In genomic region chr16:37962696-37963095, GRCm38 (mm10) we compare ENCODE assay signal across 2 mouse cellular contexts. TPM values are rescaled to one million over a fixed set of nuclear protein-coding genes. Genes with fewer than 3 reads are reported as not detected.
"Had no signal": no experiment of that assay in that cellular context is flagged by ENCODE, and none has a peak within 500 bp of the region (broad histone marks: within the 10 kb centered on the region; RNA-seq: fewer than 3 reads in every experiment).

No protein-coding gene starts in this region.

RNA-seq across cellular contexts. Expression of gene Gpr156, which starts 46.4 kb away (rescaled TPM):
- polyA plus RNA-seq: kidney, adult 2 months; macrophage had no signal
